Mouse (Mus musculus) stomach, postnatal 0 days (tissue): ENCODE results near the gene Ddx31. TPM values are rescaled to one million over a fixed set of nuclear protein-coding genes. Genes with fewer than 3 reads are reported as not detected.

ENCODE experiments used
- ATAC-seq: fragments of 200-750 bp; cut with Nextera tagmentation; 2 replicates; pipeline ENCODE4 v1.8.0; 2017; ENCODE audit not compliant: low FRiP score, low TSS enrichment
- DNase-seq: peaks from one replicate; pipeline ENCODE4 v3.0.0-alpha.2; 2016; ENCODE audit warnings: low spot score
- H3K27ac ChIP-seq: fragments of 300-500 bp; sonication (generic); replicated peaks from 2 replicates; pipeline ENCODE4 v1.5.1; 2014; ENCODE audit warnings: mild to moderate bottlenecking, control low read depth
- H3K27me3 ChIP-seq: fragments of 300-500 bp; sonication (generic); 2 replicates; pipeline ENCODE4 v1.6.1; 2014; ENCODE audit warnings: low read length; ENCODE audit not compliant: control insufficient read depth, insufficient read depth
- H3K36me3 ChIP-seq: fragments of 300-500 bp; sonication (generic); 2 replicates; pipeline ENCODE4 v1.6.1; 2014; ENCODE audit warnings: low read length, mixed read lengths; ENCODE audit not compliant: control insufficient read depth, insufficient read depth
- H3K4me1 ChIP-seq: fragments of 300-500 bp; sonication (generic); replicated peaks from 2 replicates; pipeline ENCODE4 v1.6.1; 2014; ENCODE audit warnings: antibody characterized with exemption; ENCODE audit not compliant: control insufficient read depth, insufficient read depth
- H3K4me2 ChIP-seq: fragments of 300-500 bp; sonication (generic); replicated peaks from 2 replicates; pipeline ENCODE4 v1.6.1; 2014; ENCODE audit warnings: low read depth, mild to moderate bottlenecking, control low read depth, moderate library complexity
- H3K4me3 ChIP-seq: fragments of 300-500 bp; sonication (generic); 2 replicates; pipeline ENCODE4 v1.5.1; 2014; ENCODE audit warnings: low read depth, low read length, control low read depth
- H3K9ac ChIP-seq: fragments of 300-500 bp; sonication (generic); 2 replicates; pipeline ENCODE4 v1.6.1; 2014; ENCODE audit warnings: mild to moderate bottlenecking, low read length, control low read depth, mixed read lengths
- H3K9me3 ChIP-seq: fragments of 300-500 bp; sonication (generic); 2 replicates; pipeline ENCODE4 v1.6.1; 2016; ENCODE audit warnings: low read length; ENCODE audit not compliant: control insufficient read depth
- CTCF ChIP-seq: IDR thresholded peaks from 2 replicates; pipeline ENCODE4 v1.5.1; 2016; ENCODE audit warnings: antibody characterized with exemption, low read depth, mild to moderate bottlenecking, moderate library complexity
- EP300 ChIP-seq: optimal IDR thresholded peaks from 2 replicates; pipeline ENCODE3; 2016; ENCODE audit warnings: antibody characterized with exemption
- WGBS: fragments of 180-500 bp; shearing (Covaris S2); extraction: QIAGEN DNeasy Blood & Tissue Kit; methylation state at CpG from one replicate; pipeline ENCODE4 v1.1.7; 2014; 5-methylcytosine and 5-hydroxymethylcytosine counted together
- polyA plus RNA-seq: library from polyadenylated mRNA; unstranded; fragments of >200 nt; fragmentation: Nextera tagmentation; extraction: Ambion mirVana; gene quantifications from 2 replicates; pipeline ENCODE4 v1.2.1, GENCODE M21; 2015

Ddx31 gene
- polyA plus RNA-seq, 1 experiment from 2014 or later = 5.1 TPM

DNA sequence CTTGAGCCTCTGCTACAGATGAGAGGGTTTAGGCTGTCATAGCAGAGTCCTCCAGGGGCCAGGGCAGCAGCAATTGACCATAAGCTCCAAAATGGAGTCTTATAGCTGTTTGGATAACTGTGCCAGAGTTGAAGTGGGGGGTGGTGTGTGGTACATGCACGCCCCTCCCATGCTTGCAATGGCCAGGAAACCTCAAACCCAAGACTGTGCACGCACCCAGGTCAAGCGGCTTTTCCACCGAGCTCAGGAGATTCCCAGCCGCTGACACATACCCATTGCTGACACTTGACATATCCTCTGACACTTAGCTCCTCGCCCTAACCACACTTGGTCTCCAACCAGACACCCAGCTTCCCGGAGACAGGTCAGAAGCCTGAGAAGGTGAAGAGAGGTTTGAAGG lies 98.8 kb downstream of the Ddx31 start:
- H3K4me2 ChIP-seq = no peak overlapping the region
- no peaks in the 10 kb centered on the region for H3K9me3 ChIP-seq
- TF ChIP-seq EP300 (no peak), CTCF (no peak)
- no peaks in the 10 kb centered on the region for H3K27me3 ChIP-seq
- ATAC-seq = no peak
- no peak overlapping the region for H3K27ac ChIP-seq
- no peaks in the 10 kb centered on the region for H3K36me3 ChIP-seq
- 68% methylated on average over 7 of the region's 7 CpGs for WGBS
- H3K9ac ChIP-seq = no peak overlapping the region
- H3K4me3 ChIP-seq = no peak overlapping the region
- DNase-seq = no peak
- H3K4me1 ChIP-seq = no peaks in the 10 kb centered on the region

DNA sequence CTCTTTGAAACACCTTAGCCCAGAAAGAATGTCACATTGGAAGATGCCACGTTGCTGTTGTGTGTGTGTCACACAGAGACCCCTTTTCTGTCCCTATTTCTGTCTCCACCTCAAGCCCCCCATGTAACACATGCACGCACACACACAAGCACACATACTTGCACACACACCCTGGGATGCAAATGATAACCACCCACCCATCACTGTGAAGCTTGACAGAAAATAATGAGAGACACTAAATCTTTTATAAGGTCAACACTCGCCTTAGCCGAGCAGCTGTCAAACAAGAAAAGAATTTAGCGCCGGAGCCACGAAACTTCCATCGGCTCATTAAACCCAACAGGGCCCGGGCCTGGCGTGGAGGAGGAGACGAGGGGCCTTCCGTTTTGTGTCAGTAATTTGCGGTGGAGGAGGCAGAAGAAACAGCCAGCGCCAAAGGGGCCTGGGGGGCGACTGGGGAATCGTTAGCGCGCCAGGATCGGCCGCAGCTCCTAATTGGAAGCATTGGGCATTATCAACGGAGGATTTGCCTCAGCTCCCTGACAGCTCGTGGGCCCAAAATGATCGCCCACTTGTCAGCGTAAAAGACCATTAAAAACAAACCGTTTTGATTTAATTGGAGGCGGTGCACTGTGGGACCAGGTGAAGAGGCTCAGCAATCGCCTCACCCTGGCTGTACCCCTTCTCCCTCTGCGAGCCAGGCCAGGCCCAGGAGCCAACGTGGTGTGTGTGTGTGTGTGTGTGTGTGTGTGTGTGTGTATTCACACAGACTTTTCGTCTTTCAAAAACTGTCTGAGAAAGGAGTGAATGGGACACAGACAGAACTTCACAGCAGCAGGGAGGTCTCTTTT lies 103.7 kb downstream of the Ddx31 start:
- Histone ChIP-seq H3K4me2 (no peak overlapping the region), H3K4me3 (no peak overlapping the region), H3K9me3 (no peaks in the 10 kb centered on the region), H3K27ac (no peak overlapping the region), H3K36me3 (no peaks in the 10 kb centered on the region), H3K9ac (no peak overlapping the region), H3K27me3 (no peaks in the 10 kb centered on the region), H3K4me1 (no peaks in the 10 kb centered on the region)
- WGBS = 54% methylated on average over 30 of the region's 30 CpGs
- TF ChIP-seq EP300 (no peak), CTCF (no peak)
- DNase-seq = no peak
- ATAC-seq = no peak

DNA sequence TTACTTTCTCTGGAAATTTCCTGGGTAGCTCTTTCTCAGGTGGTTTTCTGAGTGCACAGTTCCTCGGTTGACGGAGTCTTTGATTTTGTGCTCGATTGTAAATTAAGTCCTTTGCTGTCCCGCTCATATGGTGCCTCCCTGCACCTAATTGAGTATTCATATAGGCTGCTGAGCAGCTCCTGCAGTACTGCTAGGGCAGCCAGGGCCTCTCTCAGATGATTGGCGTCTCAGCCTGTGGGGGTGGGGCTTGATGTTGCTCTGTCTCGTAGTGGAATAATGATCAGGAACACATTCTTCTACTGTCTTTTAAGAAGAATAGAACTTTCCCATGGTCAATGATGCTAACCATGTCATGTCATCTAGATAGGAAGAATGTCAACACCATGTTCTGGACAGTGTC lies 105.2 kb downstream of the Ddx31 start:
- no peaks in the 10 kb centered on the region for H3K4me1 ChIP-seq

DNA sequence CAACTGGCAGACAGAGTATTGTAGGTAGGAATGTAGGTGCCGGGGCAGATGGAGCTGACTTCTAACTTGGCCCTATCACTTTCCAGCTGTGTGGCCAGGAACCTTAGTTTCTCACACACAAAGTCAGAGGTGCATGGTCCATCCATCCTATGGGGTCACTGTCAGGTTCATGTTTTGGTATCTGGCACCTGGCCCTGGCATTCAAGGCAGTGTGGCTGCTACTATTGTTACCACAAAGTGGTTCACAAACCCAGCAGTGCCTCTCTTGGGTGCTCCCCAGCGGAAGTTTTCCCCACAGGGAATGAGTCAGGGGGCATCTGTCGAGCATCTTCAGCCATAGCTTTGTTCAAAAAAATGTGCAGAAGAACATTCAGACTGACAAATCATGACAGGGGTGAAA lies 106.1 kb downstream of the Ddx31 start:
- TF ChIP-seq EP300 (no peak), CTCF (no peak)
- DNase-seq = no peak
- Histone ChIP-seq H3K27ac (no peak overlapping the region), H3K4me1 (no peaks in the 10 kb centered on the region), H3K27me3 (no peaks in the 10 kb centered on the region), H3K36me3 (no peaks in the 10 kb centered on the region), H3K4me3 (no peak overlapping the region), H3K9me3 (no peaks in the 10 kb centered on the region), H3K4me2 (no peak overlapping the region), H3K9ac (no peak overlapping the region)
- WGBS = 77% methylated on average over 3 of the region's 3 CpGs
- ATAC-seq = no peak

More for the DNA sequence above, 105.2 kb downstream of the Ddx31 start:
- H3K9me3 ChIP-seq = no peaks in the 10 kb centered on the region
- no peaks in the 10 kb centered on the region for H3K27me3 ChIP-seq
- no peak overlapping the region for H3K9ac ChIP-seq
- no peak overlapping the region for H3K27ac ChIP-seq
- DNase-seq = no peak
- H3K4me2 ChIP-seq = no peak overlapping the region
- ATAC-seq = no peak
- no peaks in the 10 kb centered on the region for H3K36me3 ChIP-seq
- H3K4me3 ChIP-seq = no peak overlapping the region
- 69% methylated on average over 6 of the region's 6 CpGs for WGBS
- TF ChIP-seq CTCF (no peak), EP300 (no peak)

DNA sequence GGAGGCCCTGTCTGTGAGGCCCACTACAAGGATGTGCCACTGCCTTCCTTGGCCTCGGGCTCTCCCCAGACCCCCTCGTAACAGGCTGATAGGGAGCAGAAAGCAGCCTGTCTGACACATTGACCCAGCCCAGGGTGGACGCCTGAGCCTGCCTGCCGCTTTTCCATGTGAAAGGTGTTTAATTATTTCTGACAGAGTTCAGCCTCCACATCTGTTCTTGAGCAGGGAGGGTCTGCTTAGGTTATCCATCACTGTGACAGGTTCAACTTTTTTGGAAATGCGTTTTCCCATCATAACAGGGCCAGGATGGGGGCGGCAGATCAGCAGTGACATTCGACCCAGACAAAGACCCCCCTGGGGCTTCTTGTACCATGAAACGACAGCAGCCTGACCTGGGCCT lies 112.8 kb downstream of the Ddx31 start:
- no peak for TF ChIP-seq CTCF
- no peak for TF ChIP-seq EP300
- no peak for ATAC-seq

DNA sequence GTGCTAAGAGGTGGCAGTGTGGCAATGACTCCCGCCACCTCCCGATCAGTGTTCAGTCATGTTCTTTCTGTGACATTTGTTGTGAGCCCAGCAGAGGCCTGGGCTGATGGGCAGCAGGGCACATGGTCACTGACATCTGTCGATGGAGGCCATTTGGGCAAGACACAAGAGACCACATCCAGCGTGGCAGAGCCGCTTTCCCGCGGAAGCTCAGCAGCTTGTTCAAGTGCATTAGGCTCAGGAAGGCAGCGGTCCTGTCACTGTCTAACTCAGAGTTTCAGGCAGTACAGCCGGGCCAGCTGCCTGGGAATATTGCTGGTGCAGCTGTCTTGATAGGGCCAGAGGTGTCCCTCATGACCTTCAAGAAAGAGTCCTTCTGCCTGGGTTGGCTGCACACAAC lies 114.4 kb downstream of the Ddx31 start:
- Histone ChIP-seq H3K4me2 (no peak overlapping the region), H3K9me3 (no peaks in the 10 kb centered on the region), H3K9ac (no peak overlapping the region), H3K36me3 (no peaks in the 10 kb centered on the region), H3K27me3 (no peaks in the 10 kb centered on the region), H3K4me1 (no peaks in the 10 kb centered on the region), H3K4me3 (no peak overlapping the region), H3K27ac (no peak overlapping the region)
- TF ChIP-seq EP300 (no peak), CTCF (no peak)
- WGBS = 86% methylated on average over 9 of the region's 9 CpGs
- ATAC-seq (no peak), DNase-seq (no peak)

More for the DNA sequence above, 112.8 kb downstream of the Ddx31 start:
- Histone ChIP-seq H3K36me3 (no peaks in the 10 kb centered on the region), H3K4me3 (no peak overlapping the region), H3K27me3 (no peaks in the 10 kb centered on the region), H3K9ac (no peak overlapping the region), H3K27ac (no peak overlapping the region), H3K4me1 (no peaks in the 10 kb centered on the region), H3K9me3 (no peaks in the 10 kb centered on the region), H3K4me2 (no peak overlapping the region)
- DNase-seq = no peak
- WGBS = 34% methylated on average over 8 of the region's 8 CpGs

Other genes with a start within 250 kb of the Ddx31 start
- gene Gfi1b, start 218.4 kb upstream of the Ddx31 start, polyA plus RNA-seq = 0.07 and 0.40 TPM in 2 replicates
- gene Tsc1, start 199.2 kb upstream of the Ddx31 start, polyA plus RNA-seq = 4.9 and 5.1 TPM in 2 replicates
- 0.57 and 0.69 TPM in 2 replicates for gene Spaca9, start 140.7 kb upstream of the Ddx31 start, polyA plus RNA-seq
- gene Ak8, start 140.2 kb upstream of the Ddx31 start, polyA plus RNA-seq = 0.29 and 0.40 TPM in 2 replicates
- 3.3 and 3.9 TPM in 2 replicates for gene Gtf3c4, start within 50 bp of the Ddx31 start, polyA plus RNA-seq
- gene Barhl1, start 76.3 kb downstream of the Ddx31 start, polyA plus RNA-seq = not detected in 2 replicates
- gene Cfap77, start 214.7 kb downstream of the Ddx31 start, polyA plus RNA-seq = 0.11 and 0.15 TPM in 2 replicates
- 3.9 and 4.2 TPM in 2 replicates for gene Ttf1, start 219.9 kb downstream of the Ddx31 start, polyA plus RNA-seq